Mouse (Mus musculus): ENCODE measurements around the gene Cpped1. TPM values are rescaled to one million over a fixed set of nuclear protein-coding genes. Genes with fewer than 3 reads are reported as not detected.

Gene Cpped1
- polyA plus RNA-seq, 1 experiment from 2014 or later, result 21.2 TPM

- Histone ChIP-seq H3K9me3 (ENCODE audit: control insufficient read depth, low read length) (no peaks in the 10 kb centered on the region), H3K27me3 (ENCODE audit: control insufficient read depth, insufficient read depth, low read length) (no peaks in the 10 kb centered on the region), H3K27ac (replicated peaks; ENCODE audit: low read depth, low read length) (no peak overlapping the region), H3K4me1 (ENCODE audit: control insufficient read depth, insufficient read depth, low read length) (no peaks in the 10 kb centered on the region), H3K4me3 (replicated peaks; ENCODE audit: low read depth, low read length) (no peak overlapping the region), H3K36me3 (ENCODE audit: control insufficient read depth, insufficient read depth, low read length) (no peaks in the 10 kb centered on the region), H3K4me2 (ENCODE audit: low read length) (no peak overlapping the region), H3K9ac (replicated peaks; ENCODE audit: low read length) (no peak overlapping the region)
- 78% methylated on average over 3 of the region's 3 CpGs for whole genome bisulfite sequencing
- DNase-seq (no peak), ATAC-seq (ENCODE audit: low FRiP score, low TSS enrichment) (no peak)
Observed at GRCm38 (mm10) chr16:11776528-11776927, 132.7 kb downstream of the Cpped1 start.

- H3K27ac ChIP-seq (replicated peaks; ENCODE audit: low read depth, low read length), result no peak overlapping the region
- no peak overlapping the region for H3K4me2 ChIP-seq (ENCODE audit: low read length)
- 95% methylated on average over 1 of the region's 1 CpGs for WGBS
- no peak overlapping the region for H3K9ac ChIP-seq (replicated peaks; ENCODE audit: low read length)
- H3K4me1 ChIP-seq (ENCODE audit: control insufficient read depth, insufficient read depth, low read length), result no peaks in the 10 kb centered on the region
- no peaks in the 10 kb centered on the region for H3K9me3 ChIP-seq (ENCODE audit: control insufficient read depth, low read length)
- no peak overlapping the region for H3K4me3 ChIP-seq (replicated peaks; ENCODE audit: low read depth, low read length)
- H3K27me3 ChIP-seq (ENCODE audit: control insufficient read depth, insufficient read depth, low read length), result no peaks in the 10 kb centered on the region
- DNase-seq (no peak), ATAC-seq (ENCODE audit: low FRiP score, low TSS enrichment) (no peak)
- H3K36me3 ChIP-seq (ENCODE audit: control insufficient read depth, insufficient read depth, low read length), result no peaks in the 10 kb centered on the region
Observed at GRCm38 (mm10) chr16:11774321-11774720, 134.9 kb downstream of the Cpped1 start.

GRCm38 (mm10) chr16:11772318-11772717, 136.9 kb downstream of the Cpped1 start:
- no peaks in the 10 kb centered on the region for H3K27me3 ChIP-seq (ENCODE audit: control insufficient read depth, insufficient read depth, low read length)
- ATAC-seq (ENCODE audit: low FRiP score, low TSS enrichment), result no peak
- no peaks in the 10 kb centered on the region for H3K36me3 ChIP-seq (ENCODE audit: control insufficient read depth, insufficient read depth, low read length)
- no peak for DNase-seq
- H3K9me3 ChIP-seq (ENCODE audit: control insufficient read depth, low read length), result no peaks in the 10 kb centered on the region
- H3K4me1 ChIP-seq (ENCODE audit: control insufficient read depth, insufficient read depth, low read length), result no peaks in the 10 kb centered on the region
- no peak overlapping the region for H3K9ac ChIP-seq (replicated peaks; ENCODE audit: low read length)
- H3K27ac ChIP-seq (replicated peaks; ENCODE audit: low read depth, low read length), result no peak overlapping the region
- H3K4me2 ChIP-seq (ENCODE audit: low read length), result no peak overlapping the region
- 61% methylated on average over 2 of the region's 2 CpGs for WGBS
- no peak overlapping the region for H3K4me3 ChIP-seq (replicated peaks; ENCODE audit: low read depth, low read length)

GRCm38 (mm10) chr16:11757951-11758350, 151.3 kb downstream of the Cpped1 start:
- no peak overlapping the region for H3K27ac ChIP-seq (replicated peaks; ENCODE audit: low read depth, low read length)
- 87% methylated on average over 7 of the region's 7 CpGs for WGBS
- no peaks in the 10 kb centered on the region for H3K9me3 ChIP-seq (ENCODE audit: control insufficient read depth, low read length)
- no peak overlapping the region for H3K4me2 ChIP-seq (ENCODE audit: low read length)
- H3K36me3 ChIP-seq (ENCODE audit: control insufficient read depth, insufficient read depth, low read length), result peaks cover 6% of the 10 kb centered on the region; the same call in 1 of the 2 replicates
- no peaks in the 10 kb centered on the region for H3K4me1 ChIP-seq (ENCODE audit: control insufficient read depth, insufficient read depth, low read length)
- no peak for DNase-seq
- ATAC-seq (ENCODE audit: low FRiP score, low TSS enrichment), result no peak
- no peak overlapping the region for H3K9ac ChIP-seq (replicated peaks; ENCODE audit: low read length)
- H3K4me3 ChIP-seq (replicated peaks; ENCODE audit: low read depth, low read length), result no peak overlapping the region
- H3K27me3 ChIP-seq (ENCODE audit: control insufficient read depth, insufficient read depth, low read length), result no peaks in the 10 kb centered on the region

DNA sequence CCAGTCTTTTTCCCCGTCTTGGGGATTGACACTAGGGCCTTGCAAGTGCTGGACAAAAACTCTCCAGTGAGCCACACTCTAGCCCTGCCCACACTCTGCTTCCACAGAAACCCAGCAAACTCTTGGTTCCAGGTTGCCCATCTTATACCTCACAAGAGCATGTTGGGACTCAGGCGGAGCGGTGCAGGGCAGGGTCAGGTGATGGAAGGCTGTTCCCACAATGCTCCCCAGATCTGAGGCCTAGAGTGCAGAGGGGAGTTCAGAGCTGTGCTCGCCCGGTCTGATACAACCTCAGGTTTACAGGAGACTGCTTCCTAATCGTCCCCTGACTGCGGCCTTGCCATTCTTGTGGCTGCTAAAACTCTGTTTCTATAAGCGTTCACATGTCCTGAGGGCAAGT, 151.8 kb downstream of the Cpped1 start:
- no peaks in the 10 kb centered on the region for H3K27me3 ChIP-seq (ENCODE audit: control insufficient read depth, insufficient read depth, low read length)
- 93% methylated on average over 8 of the region's 8 CpGs for WGBS
- DNase-seq, result no peak
- H3K9me3 ChIP-seq (ENCODE audit: control insufficient read depth, low read length), result no peaks in the 10 kb centered on the region
- H3K4me3 ChIP-seq (replicated peaks; ENCODE audit: low read depth, low read length), result no peak overlapping the region
- no peak overlapping the region for H3K9ac ChIP-seq (replicated peaks; ENCODE audit: low read length)
- ATAC-seq (ENCODE audit: low FRiP score, low TSS enrichment), result no peak
- H3K4me2 ChIP-seq (ENCODE audit: low read length), result no peak overlapping the region
- H3K36me3 ChIP-seq (ENCODE audit: control insufficient read depth, insufficient read depth, low read length), result peaks cover 6% of the 10 kb centered on the region; the same call in 1 of the 2 replicates
- H3K4me1 ChIP-seq (ENCODE audit: control insufficient read depth, insufficient read depth, low read length), result no peaks in the 10 kb centered on the region
- no peak overlapping the region for H3K27ac ChIP-seq (replicated peaks; ENCODE audit: low read depth, low read length)

GRCm38 (mm10) chr16:11756598-11757245, 152.5 kb downstream of the Cpped1 start:
- WGBS, result 70% methylated on average over 1 of the region's 1 CpGs
- no peak overlapping the region for H3K4me3 ChIP-seq (replicated peaks; ENCODE audit: low read depth, low read length)
- H3K9me3 ChIP-seq (ENCODE audit: control insufficient read depth, low read length), result no peaks in the 10 kb centered on the region
- no peak overlapping the region for H3K9ac ChIP-seq (replicated peaks; ENCODE audit: low read length)
- no peak overlapping the region for H3K4me2 ChIP-seq (ENCODE audit: low read length)
- no peaks in the 10 kb centered on the region for H3K27me3 ChIP-seq (ENCODE audit: control insufficient read depth, insufficient read depth, low read length)
- ATAC-seq (ENCODE audit: low FRiP score, low TSS enrichment) (no peak), DNase-seq (no peak)
- no peak overlapping the region for H3K27ac ChIP-seq (replicated peaks; ENCODE audit: low read depth, low read length)
- H3K36me3 ChIP-seq (ENCODE audit: control insufficient read depth, insufficient read depth, low read length), result peaks cover 6% of the 10 kb centered on the region; the same call in 1 of the 2 replicates
- no peaks in the 10 kb centered on the region for H3K4me1 ChIP-seq (ENCODE audit: control insufficient read depth, insufficient read depth, low read length)

- DNase-seq, result no peak
- no peaks in the 10 kb centered on the region for H3K4me1 ChIP-seq (ENCODE audit: control insufficient read depth, insufficient read depth, low read length)
- no peak overlapping the region for H3K4me2 ChIP-seq (ENCODE audit: low read length)
- H3K36me3 ChIP-seq (ENCODE audit: control insufficient read depth, insufficient read depth, low read length), result peaks cover 6% of the 10 kb centered on the region; the same call in 1 of the 2 replicates
- H3K9me3 ChIP-seq (ENCODE audit: control insufficient read depth, low read length), result no peaks in the 10 kb centered on the region
- H3K4me3 ChIP-seq (replicated peaks; ENCODE audit: low read depth, low read length), result no peak overlapping the region
- H3K9ac ChIP-seq (replicated peaks; ENCODE audit: low read length), result no peak overlapping the region
- no peak for ATAC-seq (ENCODE audit: low FRiP score, low TSS enrichment)
- H3K27me3 ChIP-seq (ENCODE audit: control insufficient read depth, insufficient read depth, low read length), result no peaks in the 10 kb centered on the region
- WGBS, result 86% methylated on average over 9 of the region's 9 CpGs
- no peak overlapping the region for H3K27ac ChIP-seq (replicated peaks; ENCODE audit: low read depth, low read length)
Observed at GRCm38 (mm10) chr16:11755281-11756066, 153.8 kb downstream of the Cpped1 start.

- Histone ChIP-seq H3K27ac (replicated peaks; ENCODE audit: low read depth, low read length) (no peak overlapping the region), H3K9ac (replicated peaks; ENCODE audit: low read length) (no peak overlapping the region), H3K27me3 (ENCODE audit: control insufficient read depth, insufficient read depth, low read length) (no peaks in the 10 kb centered on the region), H3K4me1 (ENCODE audit: control insufficient read depth, insufficient read depth, low read length) (no peaks in the 10 kb centered on the region), H3K36me3 (ENCODE audit: control insufficient read depth, insufficient read depth, low read length) (peaks cover 6% of the 10 kb centered on the region; the same call in 1 of the 2 replicates), H3K4me2 (ENCODE audit: low read length) (no peak overlapping the region), H3K4me3 (replicated peaks; ENCODE audit: low read depth, low read length) (no peak overlapping the region), H3K9me3 (ENCODE audit: control insufficient read depth, low read length) (no peaks in the 10 kb centered on the region)
- ATAC-seq (ENCODE audit: low FRiP score, low TSS enrichment) (no peak), DNase-seq (no peak)
- 92% methylated on average over 2 of the region's 2 CpGs for WGBS
Observed at GRCm38 (mm10) chr16:11754136-11754535, 155.1 kb downstream of the Cpped1 start.
